Mouse (Mus musculus): Measurements from ENCODE around the gene Pip4k2a. TPM values are rescaled to one million over a fixed set of nuclear protein-coding genes. Genes with fewer than 3 reads are reported as not detected.

Gene Pip4k2a
- total RNA-seq, 2 experiments from 2014 or later: 35.5 to 37.2 TPM

Other genes starting within 250 kb of the Pip4k2a start
- gene 4930426L09Rik, start 217 bp upstream of the Pip4k2a start, total RNA-seq (2021): under 1 TPM; 0.45 to 0.55 TPM
- gene Armc3, start 201.2 kb upstream of the Pip4k2a start, total RNA-seq (2021): under 1 TPM; 0.79 to 0.81 TPM